Mouse (Mus musculus) CD4-positive, CD25-positive, alpha-beta regulatory T cell, adult 2 months (primary cell): ENCODE results near the gene Olfr520.
"Not testable (repeated sequence)": the region's sequence is repeated elsewhere in the genome, so short reads cannot be mapped to it uniquely, and the experiment has no call there.

Experiments used
- DNase-seq: peaks from one replicate; pipeline ENCODE4 v3.0.0-alpha.2; 2012; ENCODE audit warnings: low read depth, low spot score

Gene Olfr520

DNA sequence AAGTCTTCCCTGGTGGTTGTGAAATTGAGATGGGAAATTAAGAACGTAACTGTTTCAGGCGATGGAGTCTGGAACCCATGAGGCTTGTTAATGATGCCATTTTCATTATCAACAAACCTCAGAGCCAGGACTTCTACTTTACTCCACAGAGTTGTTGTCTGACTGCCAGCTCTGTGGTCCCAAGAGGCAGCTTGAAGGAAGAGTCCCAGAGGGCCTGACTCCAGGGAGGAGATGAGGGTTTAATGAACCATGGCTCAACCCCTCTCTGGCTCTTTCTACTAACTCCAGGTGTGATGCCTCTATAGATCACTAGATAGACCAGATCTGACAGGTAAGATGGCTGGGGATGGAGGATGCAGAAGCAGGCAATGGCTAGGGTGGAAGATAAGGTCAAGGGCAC, at the start of gene Olfr520:
Gene Olfr520, plus strand, starts transcription at position 301 of the 400 bp plus-strand sequence.
- no peak for DNase-seq

DNA sequence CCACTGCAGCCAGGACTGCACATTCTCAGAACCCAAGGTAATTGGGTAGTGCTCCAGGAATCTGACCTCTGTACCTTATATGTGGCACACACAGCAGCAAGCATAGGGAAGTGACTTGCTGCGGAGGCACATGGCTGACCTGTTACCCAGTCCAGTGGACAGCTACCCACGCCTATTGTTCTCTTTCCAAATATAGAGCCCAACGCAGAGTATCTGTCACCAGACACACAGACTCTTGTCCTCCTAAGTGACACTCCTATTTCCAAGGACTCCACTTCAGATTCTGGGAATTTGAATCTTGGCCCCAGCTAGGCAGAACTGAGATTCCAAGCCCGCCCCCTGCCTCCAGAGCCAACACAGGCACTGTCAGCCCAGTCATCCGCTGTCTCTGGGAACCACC, 49.3 kb upstream of the Olfr520 start:
- DNase-seq, result no peak

DNA sequence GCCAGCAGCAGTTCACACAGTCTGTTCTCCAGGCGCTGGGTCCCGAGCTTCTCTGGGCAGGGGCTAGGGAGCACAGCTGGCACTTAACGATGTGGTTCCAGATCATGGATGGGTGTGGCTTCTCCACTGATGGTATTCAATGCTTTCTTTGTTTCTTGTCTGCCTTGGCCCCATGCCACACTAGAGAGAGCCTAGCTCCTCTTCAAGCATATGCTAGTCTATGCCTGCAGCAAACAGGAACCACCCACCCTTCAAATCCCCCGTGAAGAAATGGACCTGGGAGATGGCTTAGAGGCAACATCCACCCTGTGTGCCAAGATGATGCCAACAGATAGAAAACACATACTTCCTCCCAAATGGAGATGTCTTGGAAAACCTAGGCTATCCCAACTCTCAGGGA, 46.0 kb upstream of the Olfr520 start:
- no peak for DNase-seq

DNA sequence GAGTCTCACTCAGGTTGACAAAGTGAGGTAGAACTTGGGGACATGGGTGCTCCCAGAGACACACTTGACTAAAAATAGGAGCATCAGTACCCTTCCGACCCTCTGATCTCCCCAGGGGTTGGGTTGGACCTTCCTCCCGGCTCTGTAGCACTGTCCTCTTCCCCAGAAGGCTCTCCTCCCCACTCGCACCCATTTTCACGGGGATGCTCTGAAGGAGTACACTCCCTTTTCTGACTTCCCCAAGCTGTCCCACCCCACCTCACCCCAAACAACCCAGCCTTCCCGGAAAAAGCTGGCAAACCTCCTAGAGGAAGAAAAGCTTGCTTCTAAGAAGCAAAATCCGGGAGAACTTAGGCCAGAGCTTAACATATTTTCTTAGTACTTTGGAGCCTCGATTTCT, 39.3 kb upstream of the Olfr520 start:
- no peak for DNase-seq

DNA sequence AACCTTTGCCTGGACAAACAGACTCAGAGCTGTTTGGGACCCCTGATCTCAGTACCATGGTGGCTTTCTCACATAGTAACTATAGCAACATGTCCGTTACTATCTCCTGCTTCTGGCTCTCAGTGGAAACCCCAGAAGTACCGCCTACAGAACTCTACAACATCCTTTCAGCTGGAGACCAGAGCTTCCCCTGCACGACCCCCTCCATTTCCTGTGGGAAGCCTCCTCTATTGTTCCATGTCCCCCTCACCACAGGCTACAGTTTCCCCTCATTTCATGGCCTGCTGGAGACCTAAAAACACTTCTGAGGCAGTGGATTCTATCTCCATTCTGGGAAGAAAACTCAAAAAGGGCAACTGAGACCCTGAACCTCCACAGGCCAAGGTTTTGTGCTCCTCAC, 37.7 kb upstream of the Olfr520 start:
- no peak for DNase-seq

DNA sequence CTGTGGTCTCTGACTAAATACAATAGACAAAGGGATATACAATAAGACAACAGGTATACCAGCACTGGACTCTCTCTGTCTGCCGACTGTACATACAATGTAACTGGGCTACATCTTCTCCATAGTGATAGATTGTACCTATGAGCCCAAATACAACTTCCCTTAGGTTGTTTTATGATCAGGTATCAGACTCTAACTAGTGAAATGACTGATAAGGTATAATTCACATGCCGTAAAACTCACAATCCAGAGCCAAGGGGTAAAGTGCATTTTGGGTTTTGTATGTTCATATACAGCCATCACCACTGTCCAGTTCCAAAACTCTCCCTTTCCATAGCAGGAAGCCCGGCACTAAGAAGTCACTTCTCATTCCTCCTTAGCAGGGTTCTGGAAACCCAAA, 36.7 kb upstream of the Olfr520 start:
- no peak for DNase-seq

DNA sequence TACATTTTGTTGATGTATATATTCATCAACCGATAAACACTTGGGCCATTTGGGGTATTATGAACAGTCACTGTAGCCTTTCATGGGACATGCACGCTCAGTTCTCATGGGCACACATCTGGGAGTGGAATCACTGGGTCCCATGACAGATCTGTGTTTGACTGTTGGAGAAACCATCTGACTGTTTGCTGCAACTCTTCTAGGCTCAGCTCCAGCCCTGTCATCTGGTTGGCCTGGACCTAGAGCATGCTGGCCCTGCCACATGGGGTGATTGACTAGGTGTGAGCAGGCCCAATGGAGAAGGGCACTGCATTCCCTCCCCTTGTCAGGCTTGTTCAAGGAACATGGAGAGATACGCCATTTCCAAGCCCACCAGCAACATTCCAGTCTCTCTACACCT, 36.1 kb upstream of the Olfr520 start:
- DNase-seq, result no peak

DNA sequence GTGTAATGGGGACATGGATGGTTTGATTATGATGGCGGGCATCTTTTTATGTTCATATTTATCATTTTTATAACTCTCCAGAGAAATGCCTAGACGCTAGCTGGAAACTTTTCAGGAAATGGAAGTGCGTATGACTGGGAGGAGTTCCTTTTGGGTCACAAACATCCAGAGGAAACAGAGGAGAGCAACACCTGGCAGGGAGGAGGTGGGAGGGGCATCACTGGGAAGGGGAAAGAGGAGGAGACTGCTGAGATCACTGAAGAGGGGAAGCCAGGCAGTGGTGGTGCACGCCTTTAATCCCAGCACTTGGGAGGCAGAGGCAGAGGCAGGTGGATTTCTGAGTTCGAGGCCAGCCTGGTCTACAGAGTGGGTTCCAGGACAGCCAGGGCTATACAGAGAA, 35.6 kb upstream of the Olfr520 start:
- DNase-seq, result not testable (repeated sequence)

DNA sequence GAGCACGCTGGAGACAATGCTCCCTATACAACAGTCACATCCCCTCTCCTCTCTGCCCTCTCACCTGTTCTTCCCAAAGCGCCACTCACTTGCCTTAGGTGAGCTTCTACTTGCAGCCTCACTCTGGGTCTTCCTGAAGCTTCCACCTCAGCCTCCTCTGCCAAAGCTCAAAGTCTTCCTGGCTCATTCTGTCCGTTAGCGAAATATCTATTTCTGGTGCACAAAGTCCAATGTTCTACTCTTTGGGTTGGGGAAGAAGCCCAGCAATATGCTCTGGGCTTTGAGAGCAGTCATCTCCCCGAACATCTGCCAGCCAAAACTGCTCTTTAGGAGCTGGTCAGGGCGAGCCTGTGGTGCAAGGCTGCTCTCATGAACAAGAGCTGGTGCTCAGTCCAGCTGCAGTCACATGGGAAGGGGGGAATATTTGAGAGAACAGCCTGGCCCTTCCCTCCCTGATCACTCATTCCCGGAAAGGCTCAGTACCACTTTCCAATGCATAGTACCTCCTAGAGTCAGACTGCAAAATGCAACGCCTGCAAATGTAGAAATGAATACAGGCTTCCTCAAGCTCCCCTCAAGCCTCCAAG, 34.5 kb upstream of the Olfr520 start:
- DNase-seq, result no peak

DNA sequence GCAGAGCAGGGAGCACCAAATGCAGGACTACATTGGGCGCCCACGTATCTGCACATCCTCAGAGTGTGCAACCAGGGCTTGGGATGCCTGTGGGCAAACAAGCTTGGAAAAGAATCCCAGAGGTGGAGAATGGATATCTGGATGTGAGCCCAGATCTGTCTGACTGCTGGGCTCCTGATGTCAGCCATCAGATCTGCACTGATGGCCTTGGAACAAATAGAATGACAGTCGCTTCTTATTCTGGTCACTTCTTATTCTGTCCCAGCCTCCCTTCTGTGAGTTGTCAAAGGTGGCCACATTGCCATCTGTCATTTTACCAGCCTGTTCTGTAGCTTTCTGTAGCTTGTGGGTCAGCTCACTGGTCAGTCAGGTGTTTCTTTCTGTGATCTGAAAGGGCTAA, 31.5 kb upstream of the Olfr520 start:
- no peak for DNase-seq

DNA sequence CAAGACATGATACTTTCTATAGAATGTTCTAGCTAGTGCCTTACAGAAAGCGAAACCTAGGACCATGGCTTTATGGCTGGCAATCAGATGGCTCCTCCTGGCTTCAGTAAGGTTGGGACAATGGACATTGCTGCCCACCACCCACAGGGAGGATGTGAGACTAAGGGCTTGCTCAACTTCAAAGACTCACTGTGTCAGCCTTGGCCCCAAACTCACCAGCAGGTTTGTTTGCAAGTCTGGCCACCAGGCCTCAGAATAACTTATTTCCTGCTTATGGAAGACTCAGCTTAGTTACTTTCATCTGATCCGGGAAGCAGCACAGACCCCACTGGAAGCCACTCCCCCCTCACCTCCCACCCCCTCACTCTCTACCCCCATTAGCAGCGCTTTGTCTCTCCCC, 31.0 kb upstream of the Olfr520 start:
- DNase-seq, result no peak

DNA sequence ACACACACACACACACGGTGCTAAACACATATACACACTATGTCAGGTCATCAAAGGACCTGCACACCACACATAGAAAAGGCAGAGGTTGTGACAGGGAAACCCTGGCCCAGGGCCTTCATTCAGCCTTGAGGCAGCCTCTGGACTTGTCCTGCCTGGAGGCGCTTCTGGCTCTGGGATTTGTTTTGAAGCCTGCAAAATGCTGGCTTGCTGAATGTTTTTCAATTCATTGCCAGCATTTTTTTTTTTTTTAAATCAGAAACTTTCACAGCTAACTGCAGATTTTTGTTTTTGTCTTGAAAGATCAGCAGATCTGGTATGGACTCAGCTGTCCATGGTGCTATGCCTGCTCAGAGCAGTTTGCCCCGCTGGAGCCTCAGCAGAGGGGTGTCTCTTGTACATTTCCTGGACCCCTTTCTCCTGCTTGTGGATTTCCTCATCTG, 30.3 kb upstream of the Olfr520 start:
- no peak for DNase-seq

DNA sequence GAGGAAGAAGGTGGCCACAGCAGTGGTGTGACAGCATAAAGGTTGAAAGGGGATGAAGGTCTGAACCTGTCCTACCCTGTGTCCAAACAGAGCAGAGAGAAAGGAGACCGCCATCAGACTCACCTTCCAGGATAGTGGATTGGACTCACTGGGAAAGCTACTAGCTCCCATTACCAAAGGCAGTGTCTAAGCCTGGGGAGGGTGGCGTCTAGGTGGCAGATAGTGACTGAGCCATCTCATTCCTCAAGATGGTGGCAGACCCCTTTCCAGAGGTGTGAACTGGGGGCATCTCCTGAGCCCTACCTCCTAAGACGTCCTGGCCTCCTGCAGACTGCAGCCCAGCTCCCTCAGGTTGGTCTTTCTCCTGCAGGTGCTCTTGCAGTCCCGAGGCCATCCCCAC, 29.4 kb upstream of the Olfr520 start:
- no peak for DNase-seq

DNA sequence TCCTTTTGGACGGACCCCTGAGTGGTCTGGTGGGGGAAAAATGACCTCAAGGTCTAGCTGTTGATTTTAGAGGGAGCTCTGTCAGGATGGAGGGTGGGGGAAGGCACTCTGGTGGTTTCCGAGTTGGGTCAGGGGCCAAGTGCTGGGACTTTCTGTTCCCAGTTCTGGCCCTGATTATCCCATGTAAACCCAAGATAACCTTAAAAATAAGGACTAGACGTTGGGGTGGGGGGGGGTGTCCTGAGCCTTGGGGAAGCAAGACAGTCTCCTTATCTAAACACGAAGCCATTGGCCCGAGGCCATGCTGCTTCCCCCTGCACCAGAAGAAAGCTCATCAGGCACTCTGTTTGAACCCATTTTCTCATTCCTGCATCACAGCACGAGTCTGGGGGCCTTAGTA, 27.9 kb upstream of the Olfr520 start:
- DNase-seq, result no peak

DNA sequence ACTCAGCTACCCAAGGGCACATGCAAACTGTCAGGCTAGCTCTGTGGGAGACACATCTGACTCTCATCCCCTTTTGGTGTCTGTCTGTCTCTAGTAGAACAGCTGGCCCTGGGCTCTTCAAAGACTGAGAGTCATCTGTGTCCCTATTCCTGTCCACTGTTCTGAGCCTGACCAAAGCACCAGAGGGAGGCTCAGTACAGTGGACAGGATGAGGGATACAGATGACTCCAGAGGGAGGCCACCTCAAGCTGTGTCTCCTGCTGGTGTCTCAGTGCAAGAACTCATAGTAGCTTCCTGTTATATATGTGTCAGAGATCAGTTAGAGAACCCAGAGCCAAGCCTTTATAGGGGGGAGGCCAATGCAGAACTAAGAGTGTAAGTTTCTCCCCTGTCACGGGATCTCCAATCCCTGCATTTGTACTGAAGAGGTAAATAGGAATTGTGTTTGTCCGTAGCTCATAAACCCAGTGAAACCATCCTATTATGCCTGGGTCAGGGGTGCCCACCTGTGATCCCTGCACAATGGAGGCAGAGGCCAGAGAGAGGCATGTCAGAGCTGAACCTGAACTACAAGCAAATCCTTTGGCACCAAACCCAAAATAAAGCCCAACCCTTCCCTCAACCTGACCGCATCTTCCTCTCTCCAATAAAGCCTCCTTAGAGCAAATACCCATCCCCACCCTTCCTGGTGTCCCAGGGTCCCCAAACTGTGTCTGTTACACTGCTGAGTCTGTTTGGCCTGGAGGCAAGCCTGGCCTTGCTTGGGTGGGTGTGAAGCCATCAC, 25.1 kb upstream of the Olfr520 start:
- no peak for DNase-seq

DNA sequence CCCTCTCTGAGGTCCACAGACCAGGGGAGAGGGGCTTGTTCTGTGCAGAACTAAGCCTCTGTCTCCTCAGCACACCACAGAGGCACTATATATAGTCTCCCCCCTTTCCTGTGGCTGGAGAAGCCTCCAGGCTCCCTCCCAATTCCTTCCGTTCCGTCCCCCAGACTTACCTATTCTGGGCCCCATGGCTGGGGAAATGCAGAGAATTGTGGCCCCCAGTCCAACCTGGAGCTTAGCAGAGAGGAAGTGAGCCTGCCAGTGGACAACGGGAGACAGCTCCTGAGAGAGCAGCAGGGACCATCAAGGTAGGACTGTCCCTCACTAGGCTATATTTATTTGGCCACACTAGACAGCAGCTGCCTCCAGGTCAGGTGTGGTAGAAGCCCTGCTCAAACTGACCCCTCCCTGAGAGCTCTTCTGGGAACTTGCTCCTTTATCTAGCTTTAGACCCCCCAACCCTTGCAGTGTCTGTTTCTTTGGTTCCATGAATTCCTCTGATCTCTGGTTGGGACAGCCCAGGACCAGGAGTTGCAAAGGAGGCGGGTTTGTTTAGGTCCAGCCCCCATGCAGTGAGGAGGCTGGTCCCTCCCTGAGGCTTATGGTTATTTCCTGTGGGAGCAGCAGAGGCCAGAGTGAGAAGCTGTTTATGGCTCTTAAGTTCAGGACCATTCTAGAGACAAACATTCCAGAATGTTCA, 23.6 kb upstream of the Olfr520 start:
- no peak for DNase-seq

DNA sequence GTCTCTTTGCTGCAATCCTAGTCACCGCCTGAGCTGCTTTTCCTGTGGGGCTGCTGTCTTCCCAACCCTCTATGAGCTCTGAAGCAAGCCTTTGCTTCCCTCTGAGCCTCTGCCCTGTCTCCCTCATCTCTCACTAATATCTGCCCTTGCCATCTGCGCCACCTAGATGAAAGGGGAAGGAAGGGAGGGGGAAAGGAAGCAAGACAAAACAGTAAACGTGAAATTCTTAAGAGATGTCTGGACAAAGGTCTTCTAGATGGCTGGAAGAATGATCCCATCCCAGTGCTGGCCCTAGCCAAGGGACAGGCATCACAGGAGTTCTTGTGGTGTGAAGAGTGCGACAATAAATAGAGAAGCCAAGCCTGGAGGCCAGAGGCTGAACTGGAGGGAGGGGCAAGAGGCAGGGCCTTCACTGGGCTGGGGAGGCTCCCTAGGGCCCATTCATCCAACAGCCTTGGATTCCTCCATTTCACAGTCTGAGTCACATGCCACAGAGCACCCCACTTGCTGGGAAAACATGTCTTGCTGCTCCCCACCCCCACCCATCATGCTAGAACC, 23.0 kb upstream of the Olfr520 start:
- DNase-seq, result no peak

DNA sequence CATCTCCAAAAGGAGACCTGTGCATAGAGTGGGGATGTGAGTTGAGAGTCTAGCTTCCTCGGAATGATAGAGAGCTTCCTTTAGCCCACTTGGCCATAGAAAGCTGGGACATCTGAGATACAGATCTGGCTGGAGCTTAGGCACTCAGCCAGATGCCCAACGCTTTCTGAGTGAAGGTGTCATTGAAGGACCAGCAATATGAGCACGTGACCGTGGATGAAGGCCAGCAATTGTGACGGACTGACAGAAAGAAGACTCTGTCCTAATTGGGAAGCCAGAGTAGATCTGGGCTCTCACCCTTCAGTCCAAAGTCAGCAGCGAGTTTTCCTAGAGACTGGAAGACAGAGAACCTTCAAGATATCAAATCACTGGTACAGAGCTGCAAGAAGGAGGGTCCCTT, 22.4 kb upstream of the Olfr520 start:
- no peak for DNase-seq

DNA sequence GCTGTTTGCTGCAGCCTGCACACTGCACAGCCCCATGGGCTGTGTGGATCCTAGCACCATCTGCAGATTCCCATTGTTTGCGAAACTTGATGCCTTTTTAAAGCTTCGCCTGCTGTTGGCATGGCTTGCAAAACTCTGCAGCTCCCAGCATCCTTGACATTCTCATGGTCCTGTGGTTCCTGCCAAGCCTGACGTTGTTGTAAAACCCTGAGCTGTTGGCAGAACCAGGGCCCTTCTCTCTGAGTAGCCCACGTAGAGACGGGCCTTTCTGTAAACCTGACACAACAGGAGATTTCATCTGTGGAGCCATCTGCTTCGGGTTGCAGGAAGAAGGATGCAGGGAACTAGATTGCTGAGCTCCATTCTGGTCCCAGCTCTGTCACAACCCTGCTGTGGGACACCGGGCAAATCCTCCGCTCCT, 21.8 kb upstream of the Olfr520 start:
- DNase-seq, result no peak

DNA sequence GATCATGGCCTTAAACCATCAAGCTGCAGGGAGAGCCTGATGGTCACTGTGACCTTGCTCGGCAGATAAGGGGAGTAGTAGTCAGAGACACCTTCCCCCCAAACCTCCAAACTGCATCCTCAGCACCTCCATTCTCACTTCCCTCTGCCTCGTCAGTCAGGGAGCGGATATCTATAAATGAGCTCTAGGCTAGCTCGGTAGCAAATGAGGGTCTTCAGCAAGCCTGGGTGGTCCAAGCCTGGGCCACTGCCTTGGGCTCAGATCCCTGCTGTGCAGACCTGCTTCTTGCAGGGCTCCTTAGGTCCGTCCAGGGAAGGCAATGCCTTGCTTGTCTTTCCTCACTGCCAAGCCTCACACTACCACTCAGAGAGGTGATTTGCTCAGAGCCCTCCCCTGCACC, 21.3 kb upstream of the Olfr520 start:
- no peak for DNase-seq

DNA sequence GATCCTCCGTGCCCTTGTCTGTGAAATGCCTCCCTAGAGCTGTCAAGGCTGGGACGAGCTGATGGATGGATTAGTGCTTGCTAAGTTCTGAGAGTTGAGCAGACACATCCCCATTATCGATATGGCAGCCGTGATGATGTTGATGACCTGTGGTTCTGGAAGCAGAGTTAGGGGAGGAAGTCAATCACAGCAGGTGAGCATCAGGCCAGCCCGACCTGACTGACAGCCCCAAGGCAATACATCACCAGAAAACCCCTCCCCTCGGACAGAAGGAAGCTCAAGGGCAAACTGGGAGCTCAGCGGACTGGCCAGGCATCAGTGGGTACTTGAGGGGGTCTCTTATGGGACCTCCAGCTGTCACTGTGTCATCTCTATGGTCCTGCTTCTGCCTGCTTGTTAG, 20.1 kb upstream of the Olfr520 start:
- DNase-seq, result no peak

DNA sequence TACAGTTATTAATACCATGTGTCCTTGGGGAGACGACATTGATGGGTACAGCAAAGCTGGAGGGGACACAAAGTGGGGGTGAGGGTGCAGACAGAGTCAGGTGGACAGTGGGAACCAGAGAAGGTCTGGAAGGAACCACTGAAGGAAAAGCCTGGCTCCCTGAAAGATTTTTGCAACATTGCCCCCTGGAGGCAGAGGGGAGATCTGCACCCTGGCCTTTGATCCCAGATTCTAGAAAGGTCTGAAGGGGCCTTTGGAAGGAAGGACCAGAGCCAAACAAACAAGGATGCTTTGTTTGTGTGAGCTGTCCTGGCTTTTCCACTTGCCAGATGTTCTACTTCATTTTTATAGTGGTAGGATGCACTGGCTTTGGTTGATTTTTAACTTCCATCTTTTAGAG, 19.6 kb upstream of the Olfr520 start:
- DNase-seq, result peak; percentile 45

DNA sequence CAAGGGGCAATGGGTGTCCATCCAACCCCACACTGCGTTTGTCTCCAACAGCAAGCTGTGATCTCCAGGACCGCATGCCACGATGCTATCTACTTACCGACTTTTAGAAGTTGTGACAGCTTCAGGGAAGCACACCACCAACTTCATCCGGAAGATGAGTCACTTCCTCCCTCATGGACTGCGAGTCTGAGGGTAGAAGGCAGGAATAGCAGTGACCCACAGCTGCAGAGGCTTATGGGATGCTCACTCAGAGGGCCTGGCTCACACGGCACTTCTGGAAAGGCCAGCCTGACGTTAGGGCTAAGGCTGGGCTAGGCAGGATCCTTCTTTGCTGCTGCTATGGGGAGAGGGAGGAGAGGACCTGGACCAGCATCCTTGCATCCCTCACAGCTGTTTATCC, 18.9 kb upstream of the Olfr520 start, which contains the start of gene Slco2b1:
Gene Slco2b1, minus strand, starts transcription at position 175 of the 400 bp plus-strand sequence.
- DNase-seq, result no peak
